ENCODE assay signal across 11 mouse cellular contexts in the genomic region with DNA sequence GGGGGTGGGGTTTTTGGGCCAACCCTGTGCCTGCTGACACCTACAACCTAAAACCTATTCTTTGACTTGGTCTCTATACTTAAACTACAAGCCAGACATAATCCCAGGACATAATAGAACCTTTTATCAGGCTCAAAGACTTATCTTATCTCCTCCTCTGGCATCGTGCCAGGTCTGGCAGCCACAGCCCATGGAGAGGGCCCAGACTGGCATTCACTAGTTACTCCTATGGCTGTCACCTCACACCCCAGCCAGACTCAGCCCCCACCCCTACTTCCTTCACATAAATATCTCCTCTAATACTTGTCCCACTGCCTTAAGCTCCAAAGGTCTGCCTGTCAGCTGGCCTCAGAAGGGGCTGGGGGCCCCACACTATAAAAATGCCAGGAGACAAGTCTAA. TPM values are rescaled to one million over a fixed set of nuclear protein-coding genes. Genes with fewer than 3 reads are reported as not detected.
DNase-seq lines count a peak whose midpoint lies in the region; ATAC-seq lines count a peak whose summit lies in the region.
"Had no signal": no experiment of that assay in that cellular context is flagged by ENCODE, and none has a peak within 500 bp of the region (broad histone marks: within the 10 kb centered on the region; RNA-seq: fewer than 3 reads in every experiment).

No protein-coding gene starts in this region.

- 68% methylated on average over 1 of the region's 1 CpGs for WGBS in forebrain, embryonic 14.5 days
- WGBS in forebrain, embryonic 15.5 days = 70% methylated on average over 1 of the region's 1 CpGs
- 28% methylated on average over 1 of the region's 1 CpGs for WGBS in lung, embryonic 15.5 days
- WGBS in heart, embryonic 15.5 days = 12% methylated on average over 1 of the region's 1 CpGs

- H3K4me3 ChIP-seq in forebrain, embryonic 14.5 days (ENCODE audit: low read depth, low read length) = no peak overlapping the region
- no peak overlapping the region for H3K4me3 ChIP-seq in forebrain, embryonic 15.5 days
- no peak overlapping the region for H3K4me3 ChIP-seq in lung, embryonic 15.5 days
- peak overlapping the region; percentile 9; the same call in 1 of the 2 replicates for H3K4me3 ChIP-seq in heart, embryonic 15.5 days
- H3K4me3 ChIP-seq: embryonic facial prominence, embryonic 13.5 days had no signal

- no peaks in the 10 kb centered on the region for H3K9me3 ChIP-seq in forebrain, embryonic 14.5 days (replicated peaks; ENCODE audit: control insufficient read depth, low read length)
- no peaks in the 10 kb centered on the region for H3K9me3 ChIP-seq in forebrain, embryonic 15.5 days
- H3K9me3 ChIP-seq in lung, embryonic 15.5 days = no peaks in the 10 kb centered on the region
- H3K9me3 ChIP-seq in heart, embryonic 15.5 days (replicated peaks) = no peaks in the 10 kb centered on the region
- H3K9me3 ChIP-seq: embryonic facial prominence, embryonic 13.5 days had no signal

- H3K4me1 ChIP-seq in forebrain, embryonic 14.5 days (ENCODE audit: control insufficient read depth, insufficient read depth, low read length) = peaks cover 5% of the 10 kb centered on the region; the same call in 1 of the 2 replicates
- peaks cover 9% of the 10 kb centered on the region for H3K4me1 ChIP-seq in forebrain, embryonic 15.5 days
- H3K4me1 ChIP-seq in lung, embryonic 15.5 days = peaks cover 55% of the 10 kb centered on the region
- H3K4me1 ChIP-seq in heart, embryonic 15.5 days (replicated peaks) = peaks cover 96% of the 10 kb centered on the region

- no peak overlapping the region for H3K9ac ChIP-seq in forebrain, embryonic 14.5 days (ENCODE audit: low read length)
- no peak overlapping the region for H3K9ac ChIP-seq in forebrain, embryonic 15.5 days (replicated peaks)
- H3K9ac ChIP-seq in lung, embryonic 15.5 days = no peak overlapping the region
- no peak overlapping the region; the same call in 1 of the 2 replicates for H3K9ac ChIP-seq in heart, embryonic 15.5 days
- H3K9ac ChIP-seq: embryonic facial prominence, embryonic 13.5 days had no signal

- no peaks in the 10 kb centered on the region for H3K27me3 ChIP-seq in forebrain, embryonic 14.5 days (replicated peaks; ENCODE audit: control insufficient read depth, insufficient read depth, low read length)
- H3K27me3 ChIP-seq in forebrain, embryonic 15.5 days = no peaks in the 10 kb centered on the region
- H3K27me3 ChIP-seq in lung, embryonic 15.5 days = no peaks in the 10 kb centered on the region
- no peaks in the 10 kb centered on the region for H3K27me3 ChIP-seq in heart, embryonic 15.5 days
- H3K27me3 ChIP-seq: embryonic facial prominence, embryonic 13.5 days had no signal

- ATAC-seq in forebrain, embryonic 14.5 days = no peak
- no peak for ATAC-seq in forebrain, embryonic 15.5 days (replicated peaks)
- ATAC-seq in lung, embryonic 15.5 days (ENCODE audit: borderline replicate concordance, extremely low read depth, low FRiP score, low TSS enrichment) = no peak
- peak; percentile 78 for ATAC-seq in heart, embryonic 15.5 days (replicated peaks; ENCODE audit: insufficient number of reproducible peaks, insufficient read depth, low FRiP score, low read depth)

- H3K36me3 ChIP-seq in forebrain, embryonic 14.5 days (ENCODE audit: control insufficient read depth, insufficient read depth, low read length) = no peaks in the 10 kb centered on the region
- H3K36me3 ChIP-seq in forebrain, embryonic 15.5 days = no peaks in the 10 kb centered on the region
- no peaks in the 10 kb centered on the region for H3K36me3 ChIP-seq in lung, embryonic 15.5 days
- H3K36me3 ChIP-seq in heart, embryonic 15.5 days = no peaks in the 10 kb centered on the region

- DNase-seq in forebrain, embryonic 14.5 days (ENCODE audit: low spot score) = peak; percentile 16
- no peak for DNase-seq in lung, adult 18-20 months
- peak; percentile 31 for DNase-seq in retina, postnatal 7 days (ENCODE audit: low read depth, low spot score)
- DNase-seq in right cerebral cortex, adult 2 months (ENCODE audit: low spot score in 2 of 2) = no peak
- no peak for DNase-seq in B cell, adult 2 months
- DNase-seq: left cerebral cortex, postnatal 4 days had no signal

- no peak overlapping the region for H3K27ac ChIP-seq in forebrain, embryonic 14.5 days (ENCODE audit: low read depth, low read length)
- H3K27ac ChIP-seq in forebrain, embryonic 15.5 days (replicated peaks) = no peak overlapping the region
- peak overlapping the region; percentile 39; the same call in 1 of the 2 replicates for H3K27ac ChIP-seq in lung, embryonic 15.5 days
- H3K27ac ChIP-seq in heart, embryonic 15.5 days = peak overlapping the region; percentile 93
- H3K27ac ChIP-seq: embryonic facial prominence, embryonic 13.5 days had no signal

- H3K4me2 ChIP-seq in forebrain, embryonic 14.5 days (ENCODE audit: low read length) = no peak overlapping the region
- H3K4me2 ChIP-seq in forebrain, embryonic 15.5 days (replicated peaks) = no peak overlapping the region
- H3K4me2 ChIP-seq in lung, embryonic 15.5 days = no peak overlapping the region
- peak overlapping the region; percentile 47 for H3K4me2 ChIP-seq in heart, embryonic 15.5 days
- H3K4me2 ChIP-seq: embryonic facial prominence, embryonic 13.5 days had no signal

RNA-seq across cellular contexts. Expression of gene Rab11fip5, which starts 8.0 kb away (rescaled TPM):
- 9.2 and 12.7 TPM in 2 replicates for polyA plus RNA-seq in forebrain, embryonic 14.5 days (2014; fragmentation: Nextera tagmentation; extraction: Ambion mirVana)
- polyA plus RNA-seq in forebrain, embryonic 15.5 days (2015; fragmentation: Nextera tagmentation; extraction: Ambion mirVana) = 15.1 and 15.2 TPM in 2 replicates
- 14.1 and 14.2 TPM in 2 replicates for polyA plus RNA-seq in lung, embryonic 15.5 days (2015; fragmentation: Nextera tagmentation; extraction: Ambion mirVana)
- 42.3 and 45.3 TPM in 2 replicates for polyA plus RNA-seq in heart, embryonic 15.5 days (2015; fragmentation: Nextera tagmentation; extraction: Ambion mirVana)

RNA-seq across cellular contexts. Expression of gene Sfxn5, which starts 33.2 kb away (rescaled TPM):
- polyA plus RNA-seq in forebrain, embryonic 14.5 days (2014; fragmentation: Nextera tagmentation; extraction: Ambion mirVana) = 15.2 and 15.7 TPM in 2 replicates
- 24.2 and 25.3 TPM in 2 replicates for polyA plus RNA-seq in forebrain, embryonic 15.5 days (2015; fragmentation: Nextera tagmentation; extraction: Ambion mirVana)
- 7.7 TPM in 2 replicates for polyA plus RNA-seq in lung, embryonic 15.5 days (2015; fragmentation: Nextera tagmentation; extraction: Ambion mirVana)
- polyA plus RNA-seq in heart, embryonic 15.5 days (2015; fragmentation: Nextera tagmentation; extraction: Ambion mirVana) = 3.7 and 4.9 TPM in 2 replicates

RNA-seq across cellular contexts. Expression of gene Noto, which starts 57.3 kb away (rescaled TPM):
- polyA plus RNA-seq in forebrain, embryonic 14.5 days (2014; fragmentation: Nextera tagmentation; extraction: Ambion mirVana) = not detected in 2 replicates
- not detected in 2 replicates for polyA plus RNA-seq in forebrain, embryonic 15.5 days (2015; fragmentation: Nextera tagmentation; extraction: Ambion mirVana)
- 0.47 and 0.78 TPM in 2 replicates for polyA plus RNA-seq in lung, embryonic 15.5 days (2015; fragmentation: Nextera tagmentation; extraction: Ambion mirVana)
- 0.15 TPM in 1 of 2 replicates, not detected in the other for polyA plus RNA-seq in heart, embryonic 15.5 days (2015; fragmentation: Nextera tagmentation; extraction: Ambion mirVana)
- polyA plus RNA-seq: embryonic facial prominence, embryonic 13.5 days; large intestine, adult 2 months had no signal

Comparison
In these comparisons a context has a peak if more than half of its experiments do, and no peak if none do; other contexts are left out.
1. DNase-seq: peak in forebrain, embryonic 14.5 days (single experiment) and retina, postnatal 7 days (single experiment); none in lung, adult 18-20 months (0 of 2), right cerebral cortex, adult 2 months (0 of 2) and B cell, adult 2 months (0 of 2).
2. H3K27ac ChIP-seq: peak in lung, embryonic 15.5 days (single experiment) and heart, embryonic 15.5 days (single experiment); none in forebrain, embryonic 14.5 days (single experiment) and forebrain, embryonic 15.5 days (single experiment).